Mouse (Mus musculus) limb, embryonic 10.5 days (tissue): ENCODE data around the gene Pklr. TPM values are rescaled to one million over a fixed set of nuclear protein-coding genes. Genes with fewer than 3 reads are reported as not detected.
A peak's percentile ranks its signal among the peaks of the same experiment; 100 is the strongest.

Experiments used
- DNase-seq: peaks from one replicate; pipeline ENCODE4 v3.0.0-alpha.2; 2017; ENCODE audit warnings: low spot score
- H3K27ac ChIP-seq: fragments of 300-500 bp; sonication (generic); 2 replicates; pipeline ENCODE4 v1.5.1; 2016; ENCODE audit warnings: mild to moderate bottlenecking
- H3K27me3 ChIP-seq: fragments of 300-500 bp; sonication (generic); 2 replicates; pipeline ENCODE4 v1.6.1; 2016; ENCODE audit warnings: low read depth, mild to moderate bottlenecking; ENCODE audit not compliant: poor library complexity, severe bottlenecking
- H3K36me3 ChIP-seq: fragments of 300-500 bp; sonication (generic); 2 replicates; pipeline ENCODE4 v1.6.1; 2016; ENCODE audit warnings: mild to moderate bottlenecking, moderate library complexity
- H3K4me1 ChIP-seq: fragments of 300-500 bp; sonication (generic); 2 replicates; pipeline ENCODE4 v1.6.1; 2016
- H3K4me3 ChIP-seq: fragments of 300-500 bp; sonication (generic); 2 replicates; pipeline ENCODE4 v1.5.1; 2016; ENCODE audit warnings: mild to moderate bottlenecking, moderate library complexity
- H3K9me3 ChIP-seq: fragments of 300-500 bp; sonication (generic); replicated peaks from 2 replicates; pipeline ENCODE4 v1.6.1; 2016; ENCODE audit warnings: mild to moderate bottlenecking
- WGBS: fragments of 180-500 bp; shearing (Covaris S2); methylation state at CpG from one replicate; pipeline ENCODE4 v1.1.7; 2016; 5-methylcytosine and 5-hydroxymethylcytosine counted together
- polyA plus RNA-seq: library from polyadenylated mRNA; unstranded; fragments of >200 nt; fragmentation: Nextera tagmentation; extraction: Ambion mirVana; gene quantifications from 2 replicates; pipeline ENCODE4 v1.2.1, GENCODE M21; 2016

Gene Pklr
- 3.6 and 4.4 TPM in 2 replicates for polyA plus RNA-seq

GRCm38 (mm10) chr3:89135958-89136357 lies at the start of gene Pklr:
Gene Pklr (plus strand): TSS chr3:89136142.
- Histone ChIP-seq H3K4me1 (peaks cover 22% of the 10 kb centered on the region), H3K27ac (peak within 1 kb of the TSS; percentile 39; the same call in 1 of the 2 replicates), H3K27me3 (peaks cover 38% of the 10 kb centered on the region), H3K4me3 (peak within 1 kb of the TSS; percentile 11), H3K9me3 (no peaks in the 10 kb centered on the region), H3K36me3 (no peaks in the 10 kb centered on the region)
- 64% methylated on average over 3 of the region's 3 CpGs for WGBS
- no peak for DNase-seq

- 33% methylated on average over 21 of the region's 21 CpGs for WGBS
- Histone ChIP-seq H3K36me3 (peaks cover 17% of the 10 kb centered on the region), H3K27ac (peak overlapping the region; percentile 75), H3K4me1 (peaks cover 52% of the 10 kb centered on the region), H3K9me3 (no peaks in the 10 kb centered on the region), H3K27me3 (peaks cover 47% of the 10 kb centered on the region), H3K4me3 (peak overlapping the region; percentile 20; the same call in 1 of the 2 replicates)
- peak; percentile 90 for DNase-seq
These were observed 48.4 kb upstream of the Pklr start for GRCm38 (mm10) chr3:89087338-89088110.

GRCm38 (mm10) chr3:89088974-89089373 lies 47.0 kb upstream of the Pklr start:
- no peak for DNase-seq
- H3K36me3 ChIP-seq, result peaks cover 21% of the 10 kb centered on the region
- H3K9me3 ChIP-seq, result no peaks in the 10 kb centered on the region
- H3K4me1 ChIP-seq, result peaks cover 67% of the 10 kb centered on the region
- peak overlapping the region; percentile 26; the same call in 1 of the 2 replicates for H3K27ac ChIP-seq
- peak overlapping the region; percentile 73 for H3K4me3 ChIP-seq
- WGBS, result 56% methylated on average over 14 of the region's 14 CpGs
- peaks cover 61% of the 10 kb centered on the region for H3K27me3 ChIP-seq

GRCm38 (mm10) chr3:89089882-89090591 lies 45.9 kb upstream of the Pklr start:
- peak overlapping the region; percentile 86 for H3K27ac ChIP-seq
- H3K27me3 ChIP-seq, result peaks cover 72% of the 10 kb centered on the region
- WGBS, result under 1% methylated on average over 39 of the region's 40 CpGs
- peak overlapping the region; percentile 73 for H3K4me3 ChIP-seq
- peaks cover 71% of the 10 kb centered on the region for H3K4me1 ChIP-seq
- DNase-seq, result peak; percentile 82
- no peaks in the 10 kb centered on the region for H3K9me3 ChIP-seq
- peaks cover 24% of the 10 kb centered on the region for H3K36me3 ChIP-seq

GRCm38 (mm10) chr3:89090694-89091655 lies 45.0 kb upstream of the Pklr start:
- Histone ChIP-seq H3K4me1 (peaks cover 71% of the 10 kb centered on the region), H3K9me3 (no peaks in the 10 kb centered on the region), H3K36me3 (peaks cover 30% of the 10 kb centered on the region), H3K27me3 (peaks cover 73% of the 10 kb centered on the region), H3K27ac (peak overlapping the region; percentile 86), H3K4me3 (peak overlapping the region; percentile 73)
- DNase-seq, result peak; percentile 93
- WGBS, result under 1% methylated on average over 69 of the region's 74 CpGs

GRCm38 (mm10) chr3:89091811-89092508 lies 44.0 kb upstream of the Pklr start:
- Histone ChIP-seq H3K4me3 (peak overlapping the region; percentile 73), H3K27me3 (peaks cover 73% of the 10 kb centered on the region), H3K36me3 (peaks cover 37% of the 10 kb centered on the region), H3K4me1 (peaks cover 74% of the 10 kb centered on the region), H3K27ac (no peak overlapping the region), H3K9me3 (no peaks in the 10 kb centered on the region)
- WGBS, result 7% methylated on average over 20 of the region's 20 CpGs
- no peak for DNase-seq

GRCm38 (mm10) chr3:89092509-89093090 lies 43.3 kb upstream of the Pklr start:
- no peak overlapping the region for H3K27ac ChIP-seq
- peaks cover 43% of the 10 kb centered on the region for H3K36me3 ChIP-seq
- peaks cover 70% of the 10 kb centered on the region for H3K4me1 ChIP-seq
- 16% methylated on average over 11 of the region's 11 CpGs for WGBS
- no peak for DNase-seq
- peaks cover 72% of the 10 kb centered on the region for H3K27me3 ChIP-seq
- H3K9me3 ChIP-seq, result no peaks in the 10 kb centered on the region
- H3K4me3 ChIP-seq, result peak overlapping the region; percentile 73

- Histone ChIP-seq H3K27ac (no peak within 1 kb of the TSS), H3K36me3 (peaks cover 49% of the 10 kb centered on the region), H3K27me3 (peaks cover 66% of the 10 kb centered on the region), H3K4me1 (peaks cover 64% of the 10 kb centered on the region), H3K9me3 (no peaks in the 10 kb centered on the region), H3K4me3 (peak within 1 kb of the TSS; percentile 73)
- peak; percentile 77 for DNase-seq
- WGBS, result 1% methylated on average over 18 of the region's 18 CpGs
These were observed 42.8 kb upstream of the Pklr start, which contains the start of gene Rusc1 for GRCm38 (mm10) chr3:89093175-89093574. Gene Rusc1 (minus strand): TSS chr3:89093311.

- DNase-seq, result no peak
- Histone ChIP-seq H3K4me3 (no peak overlapping the region), H3K36me3 (peaks cover 57% of the 10 kb centered on the region), H3K9me3 (no peaks in the 10 kb centered on the region), H3K4me1 (peaks cover 57% of the 10 kb centered on the region), H3K27ac (no peak overlapping the region), H3K27me3 (peaks cover 57% of the 10 kb centered on the region)
- 87% methylated on average over 10 of the region's 10 CpGs for WGBS
These were observed 41.9 kb upstream of the Pklr start for GRCm38 (mm10) chr3:89094021-89094420.

- WGBS, result 62% methylated on average over 7 of the region's 7 CpGs
- Histone ChIP-seq H3K27me3 (no peaks in the 10 kb centered on the region), H3K9me3 (no peaks in the 10 kb centered on the region), H3K36me3 (peaks cover 46% of the 10 kb centered on the region), H3K4me3 (peak within 1 kb of the TSS; percentile 83), H3K27ac (peak within 1 kb of the TSS; percentile 85), H3K4me1 (peaks cover 35% of the 10 kb centered on the region)
- no peak for DNase-seq
These were observed 35.1 kb upstream of the Pklr start, which contains the start of gene Gm43738 for GRCm38 (mm10) chr3:89100811-89101210. Gene Gm43738 (minus strand): TSS chr3:89101099.

- Histone ChIP-seq H3K27me3 (no peaks in the 10 kb centered on the region), H3K27ac (peak overlapping the region; percentile 85), H3K4me3 (peak overlapping the region; percentile 83), H3K4me1 (peaks cover 32% of the 10 kb centered on the region), H3K9me3 (no peaks in the 10 kb centered on the region), H3K36me3 (peaks cover 40% of the 10 kb centered on the region)
- no peak for DNase-seq
- WGBS, result under 1% methylated on average over 19 of the region's 19 CpGs
These were observed 34.5 kb upstream of the Pklr start for GRCm38 (mm10) chr3:89101459-89101811.
